Mouse (Mus musculus) forebrain, embryonic 16.5 days (tissue): ENCODE measurements around the gene Wdr82. TPM values are rescaled to one million over a fixed set of nuclear protein-coding genes. Genes with fewer than 3 reads are reported as not detected.
A peak's percentile ranks its signal among the peaks of the same experiment; 100 is the strongest.

Source experiments
- ATAC-seq: fragments of 200-750 bp; cut with Nextera tagmentation; 2 replicates; pipeline ENCODE4 v1.8.0; 2017; ENCODE audit warnings: mild to moderate bottlenecking, moderate library complexity
- H3K27ac ChIP-seq: fragments of 300-500 bp; sonication (generic); 2 replicates; pipeline ENCODE4 v1.5.1; 2014; ENCODE audit warnings: low read length, control low read depth
- H3K27me3 ChIP-seq: fragments of 300-500 bp; sonication (generic); replicated peaks from 2 replicates; pipeline ENCODE4 v1.6.1; 2014; ENCODE audit warnings: low read length; ENCODE audit not compliant: control insufficient read depth, insufficient read depth
- H3K36me3 ChIP-seq: fragments of 300-500 bp; sonication (generic); 2 replicates; pipeline ENCODE4 v1.6.1; 2014; ENCODE audit not compliant: control insufficient read depth, insufficient read depth
- H3K4me1 ChIP-seq: fragments of 300-500 bp; sonication (generic); replicated peaks from 2 replicates; pipeline ENCODE4 v1.6.1; 2014; ENCODE audit warnings: low read length; ENCODE audit not compliant: control insufficient read depth, insufficient read depth
- H3K4me2 ChIP-seq: fragments of 300-500 bp; sonication (generic); 2 replicates; pipeline ENCODE4 v1.6.1; 2014; ENCODE audit warnings: mild to moderate bottlenecking, low read length, control low read depth
- H3K4me3 ChIP-seq: fragments of 300-500 bp; sonication (generic); replicated peaks from 2 replicates; pipeline ENCODE4 v1.5.1; 2014; ENCODE audit warnings: mild to moderate bottlenecking, low read length, control low read depth
- H3K9ac ChIP-seq: fragments of 300-500 bp; sonication (generic); replicated peaks from 2 replicates; pipeline ENCODE4 v1.6.1; 2014; ENCODE audit warnings: low read depth, low read length, control low read depth
- H3K9me3 ChIP-seq: fragments of 300-500 bp; sonication (generic); 2 replicates; pipeline ENCODE4 v1.6.1; 2016; ENCODE audit warnings: low read length; ENCODE audit not compliant: control insufficient read depth
- WGBS: fragments of 180-500 bp; shearing (Covaris S2); extraction: QIAGEN DNeasy Blood & Tissue Kit; methylation state at CpG from one replicate; pipeline ENCODE4 v1.1.7; 2014; 5-methylcytosine and 5-hydroxymethylcytosine counted together
- polyA plus RNA-seq: library from polyadenylated mRNA; unstranded; fragments of >200 nt; fragmentation: Nextera tagmentation; extraction: Ambion mirVana; gene quantifications from 2 replicates; pipeline ENCODE4 v1.2.1, GENCODE M21; 2015

Gene Wdr82
- polyA plus RNA-seq, 1 experiment from 2014 or later: 41.6 TPM

DNA sequence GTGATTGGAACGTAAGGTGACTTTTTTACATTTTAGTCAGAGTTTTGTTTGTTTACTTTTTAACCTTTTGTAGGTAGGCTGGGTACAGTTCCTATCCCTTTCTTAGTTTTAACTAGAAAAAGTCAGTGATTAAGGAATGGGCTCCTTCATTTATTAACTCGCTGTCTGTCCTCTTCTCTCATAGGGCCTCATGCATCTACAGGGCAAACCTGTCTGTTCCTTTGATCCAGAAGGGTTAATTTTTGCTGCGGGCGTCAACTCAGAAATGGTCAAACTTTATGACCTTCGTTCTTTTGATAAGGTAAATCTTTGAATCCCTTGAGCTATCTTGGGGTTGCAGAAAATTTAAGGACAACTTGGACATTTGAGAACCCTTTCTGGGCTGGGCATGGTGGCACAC is 13.3 kb downstream of the Wdr82 start:
- Histone ChIP-seq H3K4me2 (no peak overlapping the region), H3K27me3 (no peaks in the 10 kb centered on the region), H3K9me3 (no peaks in the 10 kb centered on the region), H3K4me3 (no peak overlapping the region), H3K9ac (no peak overlapping the region), H3K27ac (no peak overlapping the region), H3K36me3 (peaks cover 66% of the 10 kb centered on the region), H3K4me1 (no peaks in the 10 kb centered on the region)
- ATAC-seq: no peak
- WGBS: 96% methylated on average over 5 of the region's 5 CpGs

DNA sequence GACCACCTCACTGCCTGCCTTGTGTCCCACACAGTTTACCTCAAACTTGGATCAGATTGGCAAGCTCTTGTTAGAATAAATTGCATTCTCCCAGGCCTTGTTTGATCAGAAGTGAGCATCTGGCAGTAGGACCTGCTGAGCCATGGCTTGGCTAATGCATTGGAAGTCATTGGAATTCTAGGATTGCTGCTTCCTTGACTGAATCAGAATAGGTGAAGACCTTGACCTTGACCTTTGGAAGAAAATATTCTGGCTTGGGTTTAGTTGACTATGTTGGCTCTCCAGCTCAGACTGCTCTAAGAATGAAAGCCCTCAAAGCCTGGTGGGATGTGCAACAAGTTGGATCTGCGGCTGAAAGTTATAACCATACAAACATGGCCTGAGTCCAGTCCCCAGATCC is 20.6 kb downstream of the Wdr82 start:
- 89% methylated on average over 1 of the region's 1 CpGs for WGBS
- H3K9ac ChIP-seq: no peak overlapping the region
- no peak overlapping the region for H3K4me2 ChIP-seq
- peaks cover 45% of the 10 kb centered on the region for H3K36me3 ChIP-seq
- ATAC-seq: no peak
- H3K4me1 ChIP-seq: peaks cover 3% of the 10 kb centered on the region; the same call in 1 of the 2 replicates
- H3K27ac ChIP-seq: no peak overlapping the region
- no peak overlapping the region for H3K4me3 ChIP-seq
- H3K27me3 ChIP-seq: no peaks in the 10 kb centered on the region
- no peaks in the 10 kb centered on the region for H3K9me3 ChIP-seq

DNA sequence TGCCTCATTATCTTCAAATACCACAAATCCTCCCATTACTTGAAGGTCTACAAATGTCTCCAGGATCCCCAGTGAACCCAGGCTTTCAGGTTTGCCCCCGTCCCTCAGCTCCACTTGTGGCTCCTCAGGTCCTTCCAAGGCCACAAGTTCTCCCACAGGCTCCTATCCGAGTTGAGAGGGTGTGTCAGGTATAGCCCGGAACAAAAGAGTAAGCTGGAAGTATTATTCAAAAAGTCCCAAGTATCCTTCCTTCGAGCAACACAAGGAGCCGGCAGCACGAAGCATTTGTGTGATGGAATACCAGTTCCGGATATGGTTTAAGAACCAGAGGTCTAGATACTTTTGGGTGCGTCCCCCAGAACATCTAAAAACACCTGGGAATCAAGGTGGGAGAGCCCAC is 21.3 kb downstream of the Wdr82 start:
- no peaks in the 10 kb centered on the region for H3K27me3 ChIP-seq
- H3K27ac ChIP-seq: no peak overlapping the region
- H3K4me1 ChIP-seq: peaks cover 3% of the 10 kb centered on the region; the same call in 1 of the 2 replicates
- H3K9ac ChIP-seq: no peak overlapping the region
- H3K4me2 ChIP-seq: no peak overlapping the region
- H3K9me3 ChIP-seq: no peaks in the 10 kb centered on the region
- ATAC-seq: no peak
- H3K4me3 ChIP-seq: no peak overlapping the region
- 85% methylated on average over 8 of the region's 8 CpGs for WGBS
- H3K36me3 ChIP-seq: peaks cover 40% of the 10 kb centered on the region

DNA sequence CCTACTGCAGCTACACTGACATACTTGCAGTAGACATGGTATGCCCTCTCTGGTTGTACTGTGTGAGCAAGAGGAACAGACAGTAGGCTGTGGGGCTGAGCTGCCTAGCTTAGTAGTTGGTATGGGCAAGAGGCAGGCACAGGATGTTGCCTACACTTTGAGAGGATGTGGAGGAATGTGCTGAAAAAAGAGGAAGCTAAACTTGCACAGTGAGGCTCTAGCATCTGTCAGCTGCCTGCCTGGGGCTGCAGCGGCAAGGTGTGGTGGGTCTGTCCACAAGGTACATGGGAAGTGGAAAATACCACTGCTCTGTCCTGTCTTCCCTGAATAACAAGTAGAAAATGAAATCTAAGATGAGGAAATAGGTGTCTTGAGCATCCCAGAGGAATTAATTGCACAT is 22.3 kb downstream of the Wdr82 start:
- Histone ChIP-seq H3K9me3 (no peaks in the 10 kb centered on the region), H3K27me3 (no peaks in the 10 kb centered on the region), H3K27ac (no peak overlapping the region), H3K9ac (no peak overlapping the region), H3K4me2 (no peak overlapping the region), H3K4me3 (no peak overlapping the region), H3K4me1 (peaks cover 3% of the 10 kb centered on the region; the same call in 1 of the 2 replicates), H3K36me3 (peaks cover 31% of the 10 kb centered on the region)
- WGBS: 89% methylated on average over 1 of the region's 1 CpGs
- no peak for ATAC-seq

DNA sequence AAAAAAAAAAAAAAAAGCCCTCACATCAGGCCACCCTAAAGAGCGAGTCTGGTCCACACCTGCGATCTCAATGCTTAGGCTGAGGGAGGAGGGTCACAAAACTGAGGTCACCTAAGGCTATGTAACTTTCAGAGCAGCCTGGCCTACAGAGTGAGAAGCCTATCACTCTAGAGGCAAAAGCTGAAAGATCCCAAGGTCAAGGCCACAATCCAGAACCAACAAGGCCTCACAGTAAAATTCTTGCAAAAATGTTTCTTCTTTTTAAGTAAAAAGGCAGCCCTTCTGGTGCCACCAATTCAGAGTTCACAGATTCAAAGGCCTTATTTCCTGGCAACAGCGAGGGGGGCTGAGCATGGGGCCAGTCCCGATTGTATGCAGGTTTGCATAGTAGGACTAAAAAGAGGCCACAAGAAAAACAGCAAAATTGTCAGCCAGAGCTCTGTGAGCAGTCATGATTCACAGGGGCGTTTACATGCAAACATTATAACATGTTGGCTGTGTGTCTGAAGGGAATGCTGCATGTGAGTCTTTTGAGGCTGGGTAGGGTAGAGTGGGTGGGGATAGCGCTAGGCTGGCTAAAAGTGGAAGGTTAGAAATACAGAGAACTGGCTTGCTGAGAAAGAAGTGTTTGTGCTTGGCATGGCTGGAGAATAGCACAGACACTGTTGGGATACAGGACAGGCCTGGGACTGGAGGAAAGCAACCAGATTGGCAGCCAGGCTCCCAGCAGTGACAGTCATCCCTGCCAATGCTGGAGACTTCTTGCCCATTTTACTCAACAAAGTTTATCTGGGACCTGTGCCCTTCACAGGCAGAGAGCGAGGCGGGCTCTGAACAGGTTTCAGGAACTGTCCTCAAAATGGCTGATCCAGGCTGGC is 23.4 kb downstream of the Wdr82 start:
- no peaks in the 10 kb centered on the region for H3K27me3 ChIP-seq
- peaks cover 23% of the 10 kb centered on the region for H3K36me3 ChIP-seq
- H3K4me3 ChIP-seq: no peak overlapping the region
- H3K4me2 ChIP-seq: no peak overlapping the region
- H3K9ac ChIP-seq: no peak overlapping the region
- H3K27ac ChIP-seq: no peak overlapping the region
- peaks cover 8% of the 10 kb centered on the region for H3K4me1 ChIP-seq
- 84% methylated on average over 8 of the region's 8 CpGs for WGBS
- no peaks in the 10 kb centered on the region for H3K9me3 ChIP-seq
- ATAC-seq: no peak

DNA sequence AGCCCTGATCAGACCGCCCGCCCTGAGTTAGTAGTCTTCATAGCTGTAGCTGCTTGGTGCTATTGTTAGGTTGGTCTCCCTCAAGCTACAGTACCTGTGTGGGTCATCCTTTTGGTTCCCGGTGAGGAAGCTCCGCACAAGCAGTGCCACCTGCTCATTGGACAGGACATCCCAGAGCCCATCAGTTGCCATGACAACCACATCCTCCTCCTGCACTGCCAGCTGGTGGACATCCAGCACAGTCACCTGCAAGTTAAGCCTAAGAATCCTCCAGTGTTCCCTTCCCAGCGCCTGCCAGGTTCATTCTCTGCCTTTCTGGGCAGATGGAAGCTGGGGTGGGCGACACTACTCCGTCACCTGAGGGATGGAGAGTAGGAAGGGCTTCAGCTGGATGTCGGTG is 25.0 kb downstream of the Wdr82 start:
- no peak overlapping the region for H3K4me2 ChIP-seq
- WGBS: 76% methylated on average over 8 of the region's 8 CpGs
- no peak for ATAC-seq

DNA sequence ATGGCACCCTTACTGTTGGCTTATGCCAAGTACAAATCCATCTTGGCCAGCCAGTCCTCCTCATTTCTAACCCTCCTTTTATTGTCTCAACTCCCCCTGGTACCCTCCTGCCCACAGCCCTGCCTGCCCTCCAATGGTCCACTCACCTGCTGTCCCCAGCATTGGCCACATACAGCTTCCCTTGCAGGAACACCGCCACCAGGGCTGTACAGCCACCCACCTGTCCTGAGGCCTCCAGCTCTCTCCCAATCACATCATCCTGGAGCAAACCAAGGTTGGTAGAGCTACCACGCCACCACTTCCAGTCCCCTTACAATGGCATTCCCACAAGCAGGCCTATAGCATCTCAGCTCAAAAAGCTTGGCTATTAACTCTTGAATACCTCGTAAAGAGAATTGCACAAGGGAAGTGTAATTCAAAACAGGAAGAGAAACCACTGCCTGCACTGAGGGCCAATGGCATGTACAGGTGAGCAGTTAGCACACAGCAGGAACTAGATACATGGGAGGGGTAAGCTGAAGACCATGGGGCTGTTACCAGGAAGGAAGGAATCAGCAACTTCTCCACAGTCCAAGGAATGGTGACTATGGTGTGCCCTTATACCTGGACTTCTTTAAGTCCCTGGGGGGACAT is 26.5 kb downstream of the Wdr82 start:
- Histone ChIP-seq H3K36me3 (no peaks in the 10 kb centered on the region), H3K9ac (no peak overlapping the region), H3K9me3 (no peaks in the 10 kb centered on the region), H3K4me1 (peaks cover 8% of the 10 kb centered on the region), H3K27me3 (no peaks in the 10 kb centered on the region), H3K27ac (no peak overlapping the region), H3K4me3 (no peak overlapping the region), H3K4me2 (no peak overlapping the region)
- WGBS: 86% methylated on average over 3 of the region's 3 CpGs
- no peak for ATAC-seq

More for the DNA sequence above, 25.0 kb downstream of the Wdr82 start:
- H3K9me3 ChIP-seq: no peaks in the 10 kb centered on the region
- H3K4me3 ChIP-seq: no peak overlapping the region
- H3K27me3 ChIP-seq: no peaks in the 10 kb centered on the region
- peaks cover 10% of the 10 kb centered on the region for H3K36me3 ChIP-seq
- no peak overlapping the region for H3K9ac ChIP-seq
- H3K4me1 ChIP-seq: peaks cover 8% of the 10 kb centered on the region
- no peak overlapping the region; the same call in 1 of the 2 replicates for H3K27ac ChIP-seq

DNA sequence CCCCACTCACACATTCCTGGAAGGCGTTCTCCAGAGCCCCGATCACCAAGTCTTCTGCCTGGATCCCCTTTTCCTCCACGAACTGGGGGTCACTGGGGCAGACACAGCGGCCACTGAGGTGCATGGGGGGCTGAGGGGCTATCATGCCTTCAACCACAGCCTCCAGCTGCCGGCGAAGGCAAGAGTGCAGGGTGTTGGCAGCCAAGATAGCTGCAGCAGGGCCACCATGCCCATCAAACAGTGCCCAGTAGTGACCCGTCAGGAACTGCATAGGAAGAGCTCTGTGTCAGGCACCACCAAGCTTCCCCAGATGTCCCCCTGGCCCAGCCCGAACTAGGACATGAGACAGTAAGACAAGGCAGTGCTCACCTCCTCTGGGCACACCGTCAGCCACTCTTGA is 27.0 kb downstream of the Wdr82 start:
- WGBS: 91% methylated on average over 9 of the region's 9 CpGs
- Histone ChIP-seq H3K27me3 (no peaks in the 10 kb centered on the region), H3K36me3 (no peaks in the 10 kb centered on the region), H3K9me3 (no peaks in the 10 kb centered on the region), H3K4me2 (no peak overlapping the region), H3K27ac (no peak overlapping the region), H3K4me3 (no peak overlapping the region), H3K9ac (no peak overlapping the region), H3K4me1 (peaks cover 8% of the 10 kb centered on the region)
- no peak for ATAC-seq

DNA sequence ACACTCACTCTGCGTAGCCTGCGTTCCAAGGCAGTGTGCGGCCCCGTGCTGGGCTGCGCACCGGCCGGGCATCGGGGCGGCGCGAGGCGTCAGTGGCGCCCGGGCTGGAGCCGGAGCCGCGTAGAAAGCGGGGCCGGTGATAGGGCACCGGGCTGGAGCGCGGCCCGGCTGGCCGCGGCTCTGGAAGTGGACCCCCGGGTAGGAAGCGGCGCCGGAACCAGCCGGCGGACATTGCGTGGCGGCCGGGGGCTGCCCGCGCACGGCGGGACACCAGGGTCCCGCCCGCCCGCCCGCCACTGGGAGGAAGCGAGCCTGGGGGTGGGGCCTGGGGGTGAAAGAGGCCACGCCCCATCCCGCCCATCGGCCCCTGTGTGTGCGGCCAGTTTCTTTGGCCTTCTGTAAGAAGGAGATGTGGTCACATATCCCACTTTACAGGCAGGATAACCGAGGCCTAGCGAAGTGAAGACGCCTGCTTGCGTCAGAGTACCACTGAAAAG is 28.3 kb downstream of the Wdr82 start:
- Histone ChIP-seq H3K4me3 (peak overlapping the region; percentile 56), H3K9me3 (no peaks in the 10 kb centered on the region), H3K27ac (no peak overlapping the region), H3K4me1 (peaks cover 16% of the 10 kb centered on the region), H3K4me2 (peak overlapping the region; percentile 80), H3K36me3 (no peaks in the 10 kb centered on the region), H3K27me3 (no peaks in the 10 kb centered on the region), H3K9ac (peak overlapping the region; percentile 68)
- ATAC-seq: peak; percentile 18; the same call in 1 of the 2 replicates
- WGBS: under 1% methylated on average over 48 of the region's 51 CpGs
